Mouse (Mus musculus) cerebellum, postnatal 4 days (tissue): ENCODE measurements at regions not wholly inside any gene's neighbourhood (a gene's known extent, or its start where the extent isn't known, plus 50 kb on each side); places are given as distances from the start of the nearest gene placed in this dataset.

Experiments used
- DNase-seq, 2 experiments: peaks; one replicate each; pipeline ENCODE4 v3.0.0; 2022; ENCODE audit warnings: low spot score in 2 of 2, mixed read lengths in 1 of 2

- DNase-seq, result no peak
These were observed 183.3 kb upstream of the Tbx3 start for GRCm38 (mm10) chr5:119487184-119487583.

- DNase-seq, result no peak
These were observed 173.0 kb upstream of the Tbx3 start for GRCm38 (mm10) chr5:119497501-119497900.

GRCm38 (mm10) chr5:119498431-119498830, 172.0 kb upstream of the Tbx3 start:
- DNase-seq, result no peak

GRCm38 (mm10) chr5:119507709-119508108, 162.8 kb upstream of the Tbx3 start:
- no peak for DNase-seq

GRCm38 (mm10) chr5:119518506-119519252, 151.8 kb upstream of the Tbx3 start:
- no peak for DNase-seq

GRCm38 (mm10) chr5:119524171-119524570, 146.3 kb upstream of the Tbx3 start:
- no peak for DNase-seq

GRCm38 (mm10) chr5:119525960-119526359, 144.5 kb upstream of the Tbx3 start:
- DNase-seq, result no peak

GRCm38 (mm10) chr5:119530009-119530408, 140.5 kb upstream of the Tbx3 start:
- DNase-seq, result no peak

GRCm38 (mm10) chr5:119534946-119535345, 135.5 kb upstream of the Tbx3 start:
- no peak for DNase-seq

- DNase-seq, result no peak
These were observed 127.6 kb upstream of the Tbx3 start for GRCm38 (mm10) chr5:119542836-119543235.

- no peak for DNase-seq
These were observed 126.8 kb upstream of the Tbx3 start for GRCm38 (mm10) chr5:119543716-119544115.

GRCm38 (mm10) chr5:119544681-119545080, 125.8 kb upstream of the Tbx3 start:
- no peak for DNase-seq

- no peak for DNase-seq
These were observed 123.4 kb upstream of the Tbx3 start for GRCm38 (mm10) chr5:119547070-119547469.

GRCm38 (mm10) chr5:119550916-119551315, 119.6 kb upstream of the Tbx3 start:
- no peak for DNase-seq

GRCm38 (mm10) chr5:119553469-119553868, 117.0 kb upstream of the Tbx3 start:
- no peak for DNase-seq

- no peak for DNase-seq
These were observed 113.4 kb upstream of the Tbx3 start for GRCm38 (mm10) chr5:119557071-119557470.

GRCm38 (mm10) chr5:119559696-119560095, 110.8 kb upstream of the Tbx3 start:
- DNase-seq, result no peak

- DNase-seq, result no peak
These were observed 110.1 kb upstream of the Tbx3 start for GRCm38 (mm10) chr5:119560392-119560791.

GRCm38 (mm10) chr5:119561531-119561930, 108.9 kb upstream of the Tbx3 start:
- no peak for DNase-seq

GRCm38 (mm10) chr5:119563510-119564351, 106.7 kb upstream of the Tbx3 start:
- peak in 1 of 2 experiments; percentile 34 for DNase-seq

- no peak for DNase-seq
These were observed 102.8 kb upstream of the Tbx3 start for GRCm38 (mm10) chr5:119567639-119568038.

- DNase-seq, result no peak
These were observed 100.4 kb upstream of the Tbx3 start for GRCm38 (mm10) chr5:119570054-119570453.

- DNase-seq, result no peak
These were observed 98.8 kb upstream of the Tbx3 start for GRCm38 (mm10) chr5:119571644-119572043.
